Mouse (Mus musculus) cortical plate, adult 2 months (tissue): ENCODE results near the gene Fam189a1.

Experiments used
- CTCF ChIP-seq: fragments of 200-500 bp; IDR thresholded peaks from 2 replicates; pipeline ENCODE4 v1.5.1; 2011; ENCODE audit warnings: mild to moderate bottlenecking, control low read depth, low read length; ENCODE audit not compliant: insufficient read depth; ENCODE audit errors: extremely low read depth
- POLR2A ChIP-seq: fragments of 200-500 bp; IDR thresholded peaks from 2 replicates; pipeline ENCODE4 v1.6.1; 2011; ENCODE audit warnings: mild to moderate bottlenecking, low read length, control low read depth; ENCODE audit not compliant: insufficient read depth; ENCODE audit errors: extremely low read depth

DNA sequence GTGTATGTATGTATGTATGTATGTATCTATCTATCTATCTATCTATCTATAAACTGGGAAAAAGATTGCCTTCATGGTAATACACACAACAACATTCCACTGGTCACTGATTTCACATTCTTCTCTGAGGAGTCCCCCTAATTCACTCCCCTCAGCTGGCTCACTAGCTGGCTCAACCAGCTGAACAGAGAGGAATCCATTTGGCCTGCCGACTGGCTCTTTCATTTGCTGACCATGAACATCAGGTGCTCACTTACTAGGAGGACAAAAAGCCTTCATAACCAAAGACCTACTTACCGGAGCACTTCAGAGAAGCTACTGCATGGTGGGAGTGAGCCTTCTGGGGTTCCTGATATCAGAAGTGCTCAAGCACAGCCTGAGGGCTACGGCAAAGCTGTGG is 194.2 kb downstream of the Fam189a1 start:
- TF ChIP-seq CTCF (no peak), POLR2A (no peak)
